In the genomic region with DNA sequence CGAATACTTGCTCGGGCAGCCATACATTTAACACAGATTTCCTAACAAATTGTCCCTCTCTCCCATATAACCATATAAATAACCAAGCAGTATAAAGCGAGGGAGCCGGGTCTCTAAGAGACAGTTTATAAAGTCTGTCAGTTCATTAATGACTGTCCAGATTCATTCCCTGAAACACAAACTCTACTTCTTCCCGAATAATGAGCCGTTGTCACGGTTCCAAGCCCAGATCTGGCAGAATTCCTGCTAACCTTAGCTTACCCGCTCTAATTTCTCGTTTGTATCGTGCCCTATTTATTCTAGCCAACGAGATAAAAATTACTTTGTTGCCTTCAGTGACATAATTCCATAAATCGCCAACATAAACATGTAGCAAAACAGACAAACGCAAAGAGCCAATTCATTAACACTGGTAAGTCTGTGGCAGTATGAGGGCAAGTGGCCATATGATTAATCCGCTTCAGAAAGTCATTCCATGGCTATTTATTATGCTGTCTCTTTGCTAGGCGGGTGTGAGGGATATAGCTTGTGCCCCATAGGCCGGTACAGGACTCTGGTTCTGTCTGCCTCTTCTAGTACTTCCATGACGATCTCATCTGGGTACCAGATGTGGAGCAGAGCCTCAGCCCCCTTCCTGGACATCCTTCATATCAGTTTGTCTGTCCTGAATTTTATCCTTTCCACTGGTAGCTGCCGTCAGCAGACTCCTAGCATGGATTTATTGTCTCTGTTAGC, we compare ENCODE assay signal across 9 mouse cellular contexts. TPM values are rescaled to one million over a fixed set of nuclear protein-coding genes. Genes with fewer than 3 reads are reported as not detected.
A peak's percentile ranks its signal among the peaks of the same experiment; 100 is the strongest.
DNase-seq lines count a peak whose midpoint lies in the region; TF ChIP-seq lines count a peak whose summit lies in the region.
"Had no signal": no experiment of that assay in that cellular context is flagged by ENCODE, and none has a peak within 500 bp of the region (broad histone marks: within the 10 kb centered on the region; RNA-seq: fewer than 3 reads in every experiment).

No protein-coding gene starts in this region.

- H3K9ac ChIP-seq in heart, adult 2 months (ENCODE audit: low read depth, low read length) = no peak overlapping the region
- H3K9ac ChIP-seq in liver, adult 2 months (ENCODE audit: low read depth, low read length) = no peak overlapping the region
- H3K9ac ChIP-seq: limb, embryonic 15.5 days had no signal

- H3K27ac ChIP-seq in heart, adult 2 months = no peak overlapping the region
- no peak overlapping the region for H3K27ac ChIP-seq in liver, adult 2 months (replicated peaks; ENCODE audit: insufficient read depth, low read depth, low read length)
- H3K27ac ChIP-seq: limb, embryonic 15.5 days had no signal

- intact Hi-C loops in heart, postnatal 14 days (cut with DNase I) = no loop called here
- intact Hi-C loops in heart, adult 2 months (cut with DNase I) = no loop called here

- no peak for TF ChIP-seq POLR2A in heart, adult 2 months (IDR thresholded peaks at IDR 0.05; ENCODE audit: insufficient read depth, low read depth, low read length)
- no peak for TF ChIP-seq POLR2A in liver, adult 2 months (IDR thresholded peaks at IDR 0.05; ENCODE audit: extremely low read depth, insufficient read depth, low read length)

- TF ChIP-seq CTCF in heart, adult 2 months (IDR thresholded peaks at IDR 0.05) = no peak
- TF ChIP-seq CTCF in liver, adult 2 months (IDR thresholded peaks at IDR 0.05; ENCODE audit: low read depth, low read length) = no peak

- H3K36me3 ChIP-seq in heart, adult 2 months (ENCODE audit: control insufficient read depth, insufficient read depth, low read length) = no peaks in the 10 kb centered on the region
- peaks cover 32% of the 10 kb centered on the region for H3K36me3 ChIP-seq in liver, adult 2 months (ENCODE audit: control insufficient read depth, insufficient read depth, low read length)

- no peak overlapping the region for H3K4me3 ChIP-seq in heart, adult 2 months
- H3K4me3 ChIP-seq in liver, adult 2 months (ENCODE audit: insufficient read depth, low read depth, low read length) = no peak overlapping the region
- H3K4me3 ChIP-seq: limb, embryonic 15.5 days had no signal

- no peaks in the 10 kb centered on the region for H3K4me1 ChIP-seq in heart, adult 2 months (ENCODE audit: control insufficient read depth, insufficient read depth, low read length)
- no peaks in the 10 kb centered on the region for H3K4me1 ChIP-seq in liver, adult 2 months (ENCODE audit: control insufficient read depth, insufficient read depth, low read length)
- H3K4me1 ChIP-seq: limb, embryonic 15.5 days had no signal

- WGBS in heart, adult 2 months = 72% methylated on average over 18 of the region's 18 CpGs
- 87% methylated on average over 18 of the region's 18 CpGs for WGBS in liver, adult 2 months

- H3K27me3 ChIP-seq in heart, adult 2 months (ENCODE audit: control insufficient read depth, insufficient read depth, low read length) = no peaks in the 10 kb centered on the region
- no peaks in the 10 kb centered on the region for H3K27me3 ChIP-seq in liver, adult 2 months (ENCODE audit: control insufficient read depth, insufficient read depth, low read length)
- H3K27me3 ChIP-seq: limb, embryonic 15.5 days had no signal

- peak; percentile 18 to 41 for DNase-seq in heart, postnatal 14 days
- no peak for DNase-seq in heart, adult 2 months
- peak; percentile 23 for DNase-seq in liver, adult 2 months (ENCODE audit: extremely low read depth, low read depth, low spot score)
- no peak for DNase-seq in liver
- peak; percentile 80 for DNase-seq in Muller cell, postnatal 12 days (ENCODE audit: inconsistent ontology term)
- peak; percentile 23 for DNase-seq in embryo, embryonic 11.5 days (ENCODE audit: low read depth, low spot score)
- no peak for DNase-seq in spleen, postnatal 10 days (ENCODE audit: low spot score in 2 of 2)
- no peak for DNase-seq in spleen, postnatal 14 days (ENCODE audit: low spot score in 2 of 2)

- H3K79me2 ChIP-seq in heart, adult 2 months (replicated peaks; ENCODE audit: control insufficient read depth, insufficient read depth, low read length) = no peaks in the 10 kb centered on the region
- no peaks in the 10 kb centered on the region for H3K79me2 ChIP-seq in liver, adult 2 months (ENCODE audit: control insufficient read depth, insufficient read depth, low read length)

- no peak for TF ChIP-seq EP300 in heart, adult 2 months (IDR thresholded peaks at IDR 0.05; ENCODE audit: insufficient read depth, low read depth, low read length)

RNA-seq across cellular contexts. Expression of gene Drosha, which starts 51.0 kb away (rescaled TPM):
- total RNA-seq in heart, postnatal 14 days (2021) = 10 to 100 TPM; 29.3 to 32.7 TPM
- total RNA-seq in heart, adult 2 months (2021) = 10 to 100 TPM; 37.8 to 43.1 TPM
- 13.4 and 14.9 TPM in 2 replicates for polyA plus RNA-seq in heart, adult 2 months (2012; rRNA removed)
- 3.4 and 4.8 TPM in 2 replicates for total RNA-seq in liver, adult 2 months (2014; rRNA removed)
- polyA plus RNA-seq in liver, adult 2 months (2012; rRNA removed) = 2.6 and 3.2 TPM in 2 replicates

RNA-seq across cellular contexts. Expression of gene 6030458C11Rik, which starts 51.2 kb away (rescaled TPM):
- 10 to 100 TPM; 14.2 to 14.9 TPM for total RNA-seq in heart, postnatal 14 days (2021)
- total RNA-seq in heart, adult 2 months (2021) = 10 to 100 TPM; 13.2 to 14.1 TPM
- 7.3 and 11.5 TPM in 2 replicates for polyA plus RNA-seq in heart, adult 2 months (2012; rRNA removed)
- 9.8 and 10.0 TPM in 2 replicates for total RNA-seq in liver, adult 2 months (2014; rRNA removed)
- 5.6 and 6.0 TPM in 2 replicates for polyA plus RNA-seq in liver, adult 2 months (2012; rRNA removed)

Comparison
In these comparisons a context has a peak if more than half of its experiments do, and no peak if none do; other contexts are left out.
1. DNase-seq: peak in heart, postnatal 14 days (2 of 2), liver, adult 2 months (single experiment), Muller cell, postnatal 12 days (single experiment) and embryo, embryonic 11.5 days (single experiment); none in heart, adult 2 months (0 of 2), liver (single experiment), spleen, postnatal 10 days (0 of 2) and spleen, postnatal 14 days (0 of 2).